Comparison of ENCODE assay signal across 18 mouse cellular contexts in genomic region chrX:136611346-136611745, GRCm38 (mm10). TPM values are rescaled to one million over a fixed set of nuclear protein-coding genes. Genes with fewer than 3 reads are reported as not detected.
"Had no signal": no experiment of that assay in that cellular context is flagged by ENCODE, and none has a peak within 500 bp of the region (broad histone marks: within the 10 kb centered on the region; RNA-seq: fewer than 3 reads in every experiment).

No protein-coding gene starts in this region.

- H3K27ac ChIP-seq: lung, embryonic 15.5 days; macrophage; midbrain, embryonic 13.5 days; midbrain, embryonic 15.5 days; neural tube, embryonic 12.5 days; stomach, embryonic 15.5 days; stomach, postnatal 0 days had no signal

- H3K9me3 ChIP-seq: lung, embryonic 15.5 days; megakaryocyte, embryonic 14.5 days; midbrain, embryonic 13.5 days; midbrain, embryonic 15.5 days; neural tube, embryonic 12.5 days; stomach, embryonic 15.5 days had no signal

- DNase-seq: lung, postnatal 14 days; lung, postnatal 36 days; right cerebral cortex, postnatal 14 days; thymus, adult 2 months; thymus, postnatal 25 days; thymus, postnatal 4 days had no signal

- H3K4me2 ChIP-seq: lung, embryonic 15.5 days; midbrain, embryonic 11.5 days; midbrain, embryonic 13.5 days; midbrain, embryonic 15.5 days; neural tube, embryonic 12.5 days; stomach, embryonic 15.5 days had no signal

- H3K4me3 ChIP-seq: lung, embryonic 15.5 days; megakaryocyte, embryonic 14.5 days; midbrain, embryonic 13.5 days; midbrain, embryonic 15.5 days; neural tube, embryonic 12.5 days; stomach, embryonic 15.5 days had no signal

- ATAC-seq: lung, postnatal 0 days; midbrain, embryonic 13.5 days; midbrain, embryonic 15.5 days had no signal

- H3K4me1 ChIP-seq: lung, embryonic 15.5 days; megakaryocyte, embryonic 14.5 days; midbrain, embryonic 13.5 days; midbrain, embryonic 15.5 days; neural tube, embryonic 12.5 days; stomach, embryonic 15.5 days had no signal

- H3K9ac ChIP-seq: lung, embryonic 15.5 days; midbrain, embryonic 13.5 days; midbrain, embryonic 15.5 days; neural tube, embryonic 12.5 days; stomach, embryonic 15.5 days had no signal

- H3K36me3 ChIP-seq: lung, embryonic 15.5 days; midbrain, embryonic 13.5 days; midbrain, embryonic 15.5 days; neural tube, embryonic 12.5 days; stomach, embryonic 15.5 days had no signal

- H3K27me3 ChIP-seq: midbrain, embryonic 13.5 days; midbrain, embryonic 15.5 days; neural tube, embryonic 12.5 days; stomach, embryonic 15.5 days had no signal

RNA-seq across cellular contexts. Expression of gene Tceal3, which starts 20.7 kb away (rescaled TPM):
- total RNA-seq: monocyte, adult 5-6 weeks; neutrophil, adult 5-6 weeks had no signal
- polyA plus RNA-seq: macrophage had no signal
